Mouse (Mus musculus): ENCODE measurements around the gene Twistnb. TPM values are rescaled to one million over a fixed set of nuclear protein-coding genes. Genes with fewer than 3 reads are reported as not detected.

Twistnb gene
- 8.7 and 9.2 TPM in 2 replicates for polyA plus RNA-seq (2012; rRNA removed)
- 56.1 and 66.8 TPM in 2 replicates for polyA plus RNA-seq (2014; fragmentation: Nextera tagmentation; extraction: Ambion mirVana)

DNA sequence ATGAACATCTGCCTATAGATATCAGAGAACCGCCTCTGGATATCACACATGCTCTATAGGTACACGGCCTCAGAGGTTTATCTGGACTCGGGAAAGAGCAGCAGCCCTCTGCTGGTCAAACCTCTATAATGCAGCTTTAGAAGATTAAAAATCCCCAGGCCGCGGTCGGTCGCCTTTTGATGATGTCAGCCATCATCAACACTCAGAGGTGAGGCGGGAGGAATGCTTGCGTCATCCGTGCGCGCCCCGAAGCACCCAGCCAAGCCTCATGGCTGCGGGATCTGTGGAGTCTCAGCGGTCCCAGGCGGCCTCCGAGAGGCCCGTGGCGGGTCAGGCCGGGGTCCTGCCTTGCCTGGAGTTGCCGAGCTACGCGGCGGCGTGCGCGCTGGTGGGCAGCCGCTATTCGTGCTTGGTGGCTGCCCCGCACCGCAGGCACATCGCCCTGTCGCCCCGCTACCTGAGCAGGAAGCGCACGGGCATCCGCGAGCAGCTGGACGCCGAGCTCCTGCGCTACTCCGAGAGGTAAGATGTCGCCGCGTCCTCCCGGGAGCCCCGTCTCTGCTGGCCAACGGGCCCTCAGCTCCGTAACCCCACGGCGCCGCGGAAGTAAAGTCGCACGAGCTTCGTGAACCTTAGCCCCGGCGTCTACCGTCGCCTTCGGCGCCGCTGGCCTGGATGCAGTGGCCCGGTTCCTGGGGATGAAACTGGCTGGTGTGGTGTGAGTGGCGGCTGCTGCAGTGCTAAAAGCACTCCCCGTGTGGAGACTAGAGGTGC, at the start of gene Twistnb:
Gene Twistnb (plus strand): TSS at position 249 of the 774 bp plus-strand sequence.
- Histone ChIP-seq H3K9me3 (ENCODE audit: control insufficient read depth, low read length) (no peaks in the 10 kb centered on the region), H3K4me1 (ENCODE audit: control insufficient read depth, insufficient read depth, low read length) (peaks cover 6% of the 10 kb centered on the region), H3K36me3 (ENCODE audit: control insufficient read depth, insufficient read depth, low read length) (no peaks in the 10 kb centered on the region), H3K4me2 (replicated peaks; ENCODE audit: low read depth, low read length, severe bottlenecking) (peak within 1 kb of the TSS; percentile 71), H3K4me3 (replicated peaks; ENCODE audit: low read length) (peak within 1 kb of the TSS; percentile 96), H3K27ac (replicated peaks; ENCODE audit: low read depth, low read length) (peak within 1 kb of the TSS; percentile 73), H3K9ac (ENCODE audit: low read depth, low read length, severe bottlenecking) (peak within 1 kb of the TSS; percentile 89), H3K27me3 (ENCODE audit: control insufficient read depth, insufficient read depth, low read length) (no peaks in the 10 kb centered on the region)
- DNase-seq (ENCODE audit: low spot score) (peak; percentile 98), ATAC-seq (ENCODE audit: low FRiP score, low read depth) (peak; percentile 96)
- under 1% methylated on average over 59 of the region's 66 CpGs for WGBS
- peak; percentile 56; the same call in 1 of the 2 replicates for TF ChIP-seq POLR2A (IDR thresholded peaks at IDR 0.05; ENCODE audit: borderline replicate concordance, extremely low read depth, insufficient read depth, insufficient read length)

DNA sequence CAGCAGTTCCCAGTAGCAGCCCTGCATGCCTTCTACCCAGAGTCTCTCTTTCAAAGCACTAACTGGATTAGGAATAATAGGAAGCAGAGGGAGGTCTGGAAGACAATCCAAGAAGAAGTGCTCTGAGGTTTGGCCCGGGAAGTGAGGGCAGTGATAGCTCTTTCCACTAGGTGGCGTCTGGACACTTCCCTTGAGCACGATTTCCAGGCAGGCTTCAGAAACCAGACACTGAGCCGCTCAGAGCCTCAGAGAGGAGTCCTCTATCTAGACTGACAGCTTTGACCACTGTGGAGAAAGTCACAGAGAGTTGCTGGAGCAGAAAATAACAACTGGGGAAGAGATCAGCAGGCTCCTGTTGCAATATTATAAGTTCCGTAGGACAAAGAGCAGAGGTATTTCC, 40.6 kb upstream of the Twistnb start:
- no peak for TF ChIP-seq POLR2A (IDR thresholded peaks at IDR 0.05; ENCODE audit: borderline replicate concordance, extremely low read depth, insufficient read depth, insufficient read length)
- ATAC-seq (ENCODE audit: low FRiP score, low read depth) (peak; percentile 71; the same call in 1 of the 2 replicates), DNase-seq (ENCODE audit: low spot score) (peak; percentile 85)
- H3K4me1 ChIP-seq (ENCODE audit: control insufficient read depth, insufficient read depth, low read length): no peaks in the 10 kb centered on the region
- H3K27me3 ChIP-seq (ENCODE audit: control insufficient read depth, insufficient read depth, low read length): no peaks in the 10 kb centered on the region; the same call in 1 of the 2 replicates
- no peak overlapping the region for H3K4me2 ChIP-seq (replicated peaks; ENCODE audit: low read depth, low read length, severe bottlenecking)
- H3K4me3 ChIP-seq (replicated peaks; ENCODE audit: low read length): no peak overlapping the region
- no peaks in the 10 kb centered on the region for H3K9me3 ChIP-seq (ENCODE audit: control insufficient read depth, low read length)
- H3K9ac ChIP-seq (ENCODE audit: low read depth, low read length, severe bottlenecking): no peak overlapping the region
- WGBS: 9% methylated on average over 5 of the region's 5 CpGs
- H3K36me3 ChIP-seq (ENCODE audit: control insufficient read depth, insufficient read depth, low read length): no peaks in the 10 kb centered on the region
- H3K27ac ChIP-seq (replicated peaks; ENCODE audit: low read depth, low read length): no peak overlapping the region

DNA sequence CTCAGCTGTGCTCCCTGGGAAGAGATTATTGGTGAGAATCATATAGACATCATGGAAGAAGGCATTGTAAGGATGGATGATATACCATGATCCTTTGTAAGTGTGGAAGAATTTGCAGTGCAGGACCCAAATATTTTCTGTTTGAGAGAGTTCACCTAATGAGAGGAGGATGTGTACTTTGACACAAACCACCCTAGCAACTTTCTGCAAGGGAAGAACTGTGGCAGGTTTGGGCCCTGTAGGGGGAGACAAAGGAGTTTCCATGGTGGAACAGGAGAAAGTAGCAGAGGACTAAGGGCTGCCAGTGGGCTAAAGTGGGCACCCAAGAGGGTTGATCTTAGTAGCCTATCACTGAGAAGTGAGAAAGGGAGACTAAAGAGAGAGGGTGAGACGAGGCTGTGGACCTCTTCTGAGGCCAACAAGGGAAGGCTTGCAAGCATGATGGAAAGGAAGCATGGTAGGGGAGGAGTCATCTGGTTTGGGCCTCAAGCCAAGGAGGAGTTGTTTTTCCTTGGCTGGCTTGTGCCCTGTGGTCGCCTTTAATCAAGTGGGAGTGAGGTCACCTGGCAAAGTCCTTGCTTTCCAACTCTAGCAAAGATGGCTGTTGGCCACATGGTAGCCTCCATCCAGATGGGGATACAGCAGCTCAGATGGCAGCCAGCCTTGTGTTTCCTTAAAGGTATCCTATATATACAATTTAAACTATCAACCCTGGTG, 38.4 kb upstream of the Twistnb start:
- WGBS: 53% methylated on average over 2 of the region's 2 CpGs
- no peaks in the 10 kb centered on the region for H3K9me3 ChIP-seq (ENCODE audit: control insufficient read depth, low read length)
- peaks cover 4% of the 10 kb centered on the region for H3K4me1 ChIP-seq (ENCODE audit: control insufficient read depth, insufficient read depth, low read length)
- no peak overlapping the region for H3K9ac ChIP-seq (ENCODE audit: low read depth, low read length, severe bottlenecking)
- H3K36me3 ChIP-seq (ENCODE audit: control insufficient read depth, insufficient read depth, low read length): no peaks in the 10 kb centered on the region
- H3K4me3 ChIP-seq (replicated peaks; ENCODE audit: low read length): no peak overlapping the region
- DNase-seq (ENCODE audit: low spot score): no peak
- no peaks in the 10 kb centered on the region; the same call in 1 of the 2 replicates for H3K27me3 ChIP-seq (ENCODE audit: control insufficient read depth, insufficient read depth, low read length)
- TF ChIP-seq POLR2A (IDR thresholded peaks at IDR 0.05; ENCODE audit: borderline replicate concordance, extremely low read depth, insufficient read depth, insufficient read length): no peak
- H3K27ac ChIP-seq (replicated peaks; ENCODE audit: low read depth, low read length): no peak overlapping the region
- ATAC-seq (ENCODE audit: low FRiP score, low read depth): no peak
- H3K4me2 ChIP-seq (replicated peaks; ENCODE audit: low read depth, low read length, severe bottlenecking): no peak overlapping the region

DNA sequence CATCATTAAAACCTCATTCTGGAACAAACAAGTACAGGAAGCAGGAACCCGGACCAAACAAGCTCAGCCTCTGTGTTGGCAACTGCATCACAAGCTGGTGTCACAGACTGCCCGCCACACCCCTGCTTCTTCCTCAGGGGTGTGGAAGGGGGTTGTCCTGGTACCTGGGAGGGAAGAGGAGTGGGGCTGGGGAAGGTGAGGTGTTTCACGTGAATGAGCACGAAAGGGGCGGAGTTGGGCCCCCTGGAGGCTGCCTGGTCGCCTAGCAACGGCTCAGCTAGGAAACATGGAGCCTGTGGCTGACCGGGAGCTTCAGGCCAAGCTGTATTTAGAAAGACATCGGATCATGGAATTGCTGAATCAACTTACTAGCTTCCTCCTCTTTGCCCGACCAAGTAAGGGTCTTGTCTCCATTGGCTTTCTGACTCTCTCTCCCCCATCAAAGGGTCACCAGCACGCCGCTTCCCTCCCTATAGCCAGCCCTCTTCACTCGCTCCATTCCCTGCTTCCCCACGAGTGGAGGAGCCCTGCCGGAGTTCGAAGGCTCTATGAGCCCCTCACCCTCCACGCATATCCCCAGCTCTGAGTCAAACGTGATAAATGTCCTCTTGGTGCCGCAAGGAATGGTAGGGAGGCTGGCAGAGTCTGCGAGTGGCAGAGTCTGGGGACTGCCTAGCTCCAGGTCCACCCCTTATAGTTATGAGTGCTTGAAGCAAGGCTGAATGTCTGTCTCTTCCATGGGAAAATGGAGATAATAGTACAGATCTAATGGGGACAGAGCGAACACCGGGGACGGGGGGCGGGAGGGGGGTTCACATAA, 34.4 kb upstream of the Twistnb start, which contains the start of gene Efcab10:
Gene Efcab10 (plus strand): TSS at position 51 of the 820 bp plus-strand sequence.
- peak within 1 kb of the TSS; percentile 48; the same call in 1 of the 2 replicates for H3K9ac ChIP-seq (ENCODE audit: low read depth, low read length, severe bottlenecking)
- DNase-seq (ENCODE audit: low spot score): peak; percentile 14
- H3K27ac ChIP-seq (replicated peaks; ENCODE audit: low read depth, low read length): no peak within 1 kb of the TSS
- peak within 1 kb of the TSS; percentile 27 for H3K4me3 ChIP-seq (replicated peaks; ENCODE audit: low read length)
- no peaks in the 10 kb centered on the region for H3K9me3 ChIP-seq (ENCODE audit: control insufficient read depth, low read length)
- no peaks in the 10 kb centered on the region for H3K36me3 ChIP-seq (ENCODE audit: control insufficient read depth, insufficient read depth, low read length)
- H3K4me2 ChIP-seq (replicated peaks; ENCODE audit: low read depth, low read length, severe bottlenecking): peak within 1 kb of the TSS; percentile 51
- WGBS: 13% methylated on average over 24 of the region's 24 CpGs
- ATAC-seq (ENCODE audit: low FRiP score, low read depth): peak; percentile 47; the same call in 1 of the 2 replicates
- H3K4me1 ChIP-seq (ENCODE audit: control insufficient read depth, insufficient read depth, low read length): peaks cover 4% of the 10 kb centered on the region
- no peak for TF ChIP-seq POLR2A (IDR thresholded peaks at IDR 0.05; ENCODE audit: borderline replicate concordance, extremely low read depth, insufficient read depth, insufficient read length)
- no peaks in the 10 kb centered on the region for H3K27me3 ChIP-seq (ENCODE audit: control insufficient read depth, insufficient read depth, low read length)

All from limb, embryonic 14.5 days (tissue).